Mouse (Mus musculus) embryonic facial prominence, embryonic 10.5 days (tissue): ENCODE measurements around the gene Paqr4. TPM values are rescaled to one million over a fixed set of nuclear protein-coding genes. Genes with fewer than 3 reads are reported as not detected.
A peak's percentile ranks its signal among the peaks of the same experiment; 100 is the strongest.

Experiments used
- DNase-seq: peaks from one replicate; pipeline ENCODE4 v3.0.0-alpha.2; 2017; ENCODE audit warnings: low spot score
- H3K27ac ChIP-seq: fragments of 300-500 bp; sonication (generic); replicated peaks from 2 replicates; pipeline ENCODE4 v1.5.1; 2016; ENCODE audit warnings: mild to moderate bottlenecking
- H3K27me3 ChIP-seq: fragments of 300-500 bp; sonication (generic); replicated peaks from 2 replicates; pipeline ENCODE4 v1.6.1; 2016; ENCODE audit warnings: low read depth, mild to moderate bottlenecking; ENCODE audit not compliant: poor library complexity, severe bottlenecking
- H3K36me3 ChIP-seq: fragments of 300-500 bp; sonication (generic); replicated peaks from 2 replicates; pipeline ENCODE4 v1.6.1; 2016; ENCODE audit warnings: mild to moderate bottlenecking, moderate library complexity
- H3K4me1 ChIP-seq: fragments of 300-500 bp; sonication (generic); 2 replicates; pipeline ENCODE4 v1.6.1; 2016
- H3K4me3 ChIP-seq: fragments of 300-500 bp; sonication (generic); 2 replicates; pipeline ENCODE4 v1.5.1; 2016; ENCODE audit warnings: mild to moderate bottlenecking, moderate library complexity
- H3K9me3 ChIP-seq: fragments of 300-500 bp; sonication (generic); 2 replicates; pipeline ENCODE4 v1.6.1; 2016; ENCODE audit warnings: mild to moderate bottlenecking
- WGBS: fragments of 180-500 bp; shearing (Covaris S2); methylation state at CpG from one replicate; pipeline ENCODE4 v1.1.7; 2016; 5-methylcytosine and 5-hydroxymethylcytosine counted together
- polyA plus RNA-seq: library from polyadenylated mRNA; unstranded; fragments of >200 nt; fragmentation: Nextera tagmentation; extraction: Ambion mirVana; gene quantifications from 2 replicates; pipeline ENCODE4 v1.2.1, GENCODE M21; 2016

The Paqr4 gene
- polyA plus RNA-seq, 1 experiment from 2014 or later: 12.6 TPM

- Histone ChIP-seq H3K9me3 (0 out of 2 replicates have a peak, but pooled peaks cover 2% of the 10 kb centered on the region), H3K36me3 (peaks cover 23% of the 10 kb centered on the region), H3K4me3 (no peak overlapping the region), H3K27ac (no peak overlapping the region), H3K4me1 (peaks cover 32% of the 10 kb centered on the region), H3K27me3 (peaks cover 62% of the 10 kb centered on the region)
- WGBS: 79% methylated on average over 3 of the region's 3 CpGs
- DNase-seq: no peak
These were observed 6.8 kb upstream of the Paqr4 start for GRCm38 (mm10) chr17:23747471-23747870.

- Histone ChIP-seq H3K36me3 (peaks cover 16% of the 10 kb centered on the region), H3K4me1 (peaks cover 38% of the 10 kb centered on the region), H3K27ac (no peak overlapping the region), H3K4me3 (no peak overlapping the region), H3K27me3 (peaks cover 69% of the 10 kb centered on the region), H3K9me3 (0 out of 2 replicates have a peak, but pooled peaks cover 2% of the 10 kb centered on the region)
- no peak for DNase-seq
- 76% methylated on average over 3 of the region's 3 CpGs for WGBS
These were observed 6.1 kb upstream of the Paqr4 start for GRCm38 (mm10) chr17:23746767-23747166.

DNA sequence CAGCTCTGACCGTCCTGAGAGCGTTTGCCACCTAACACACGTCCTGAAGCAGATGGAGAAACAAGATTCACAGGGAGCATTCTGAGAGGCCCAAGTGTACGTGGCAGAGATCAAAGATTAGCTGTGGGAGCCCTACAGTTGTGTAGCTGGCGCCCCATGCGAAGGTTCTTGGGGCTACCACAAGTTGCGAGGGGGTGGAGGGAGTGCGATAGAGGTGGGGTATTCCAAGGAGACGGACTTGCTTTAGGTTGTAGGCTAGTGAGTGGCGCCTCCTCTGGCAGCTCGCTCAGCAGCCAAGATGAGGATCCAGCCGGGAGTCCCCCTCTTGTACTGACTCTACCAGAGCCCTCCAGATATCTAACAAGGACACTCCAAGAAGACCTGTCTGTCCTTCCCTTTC is 5.6 kb upstream of the Paqr4 start:
- DNase-seq: peak; percentile 36
- H3K4me3 ChIP-seq: peak overlapping the region; percentile 54
- 0 out of 2 replicates have a peak, but pooled peaks cover 6% of the 10 kb centered on the region for H3K9me3 ChIP-seq
- H3K27ac ChIP-seq: peak overlapping the region; percentile 44; the same call in 1 of the 2 replicates
- peaks cover 74% of the 10 kb centered on the region for H3K27me3 ChIP-seq
- H3K36me3 ChIP-seq: peaks cover 12% of the 10 kb centered on the region
- H3K4me1 ChIP-seq: peaks cover 38% of the 10 kb centered on the region
- 3% methylated on average over 12 of the region's 12 CpGs for WGBS

DNA sequence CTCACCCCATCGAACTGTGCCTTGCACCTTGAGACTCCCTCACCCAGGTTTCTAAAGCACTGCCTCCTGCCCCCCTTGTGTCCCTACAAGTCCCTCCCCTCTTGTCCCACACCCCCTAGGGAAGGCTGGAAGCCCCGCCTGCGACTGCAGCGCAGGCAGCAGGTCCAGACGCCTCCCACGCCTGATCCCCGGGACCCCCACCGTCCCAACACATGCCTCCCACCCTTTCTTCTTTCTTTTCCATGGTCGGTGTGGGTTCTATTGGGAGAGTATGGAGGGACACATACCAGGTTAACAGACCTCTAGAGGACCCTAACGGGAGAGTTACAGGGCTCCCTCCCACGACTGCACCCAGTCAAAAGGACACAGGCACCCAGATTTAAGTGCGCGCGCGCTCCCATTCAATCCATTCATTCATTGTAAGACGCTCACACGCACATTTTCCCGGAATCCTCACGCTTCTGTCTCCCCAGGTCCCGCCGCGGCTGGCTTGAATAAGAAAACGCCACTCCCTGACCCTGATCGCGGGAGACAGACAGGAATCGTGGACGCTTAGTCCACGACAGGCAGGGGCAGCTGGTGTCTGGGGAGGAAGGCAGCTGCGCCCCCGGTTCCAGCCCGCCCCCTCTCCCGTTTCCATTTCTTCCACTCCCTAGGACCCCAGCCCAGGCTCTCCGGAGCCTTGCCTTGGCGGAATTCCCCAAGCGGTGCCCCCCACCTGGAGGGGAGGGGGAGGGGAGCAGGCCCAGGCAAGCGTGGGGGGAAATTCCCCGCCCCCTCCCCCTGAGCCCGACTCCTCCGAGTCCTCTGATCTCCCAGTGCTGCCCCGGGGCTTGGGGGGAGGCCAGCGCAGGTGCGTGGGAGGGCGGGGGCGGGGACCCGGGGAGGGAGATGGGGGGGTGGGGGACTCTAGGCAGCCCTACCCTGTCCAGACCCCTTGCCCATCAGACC is 4.9 kb upstream of the Paqr4 start, which contains the start of gene Kremen2:
Kremen2 (minus strand) TSS at position 533 of the 951 bp plus-strand sequence.
- WGBS: under 1% methylated on average over 45 of the region's 45 CpGs
- DNase-seq: peak; percentile 50
- peaks cover 6% of the 10 kb centered on the region for H3K36me3 ChIP-seq
- peaks cover 40% of the 10 kb centered on the region for H3K4me1 ChIP-seq
- H3K9me3 ChIP-seq: 0 out of 2 replicates have a peak, but pooled peaks cover 8% of the 10 kb centered on the region
- peak within 1 kb of the TSS; percentile 44 for H3K27ac ChIP-seq
- peaks cover 81% of the 10 kb centered on the region for H3K27me3 ChIP-seq
- peak within 1 kb of the TSS; percentile 54 for H3K4me3 ChIP-seq

DNA sequence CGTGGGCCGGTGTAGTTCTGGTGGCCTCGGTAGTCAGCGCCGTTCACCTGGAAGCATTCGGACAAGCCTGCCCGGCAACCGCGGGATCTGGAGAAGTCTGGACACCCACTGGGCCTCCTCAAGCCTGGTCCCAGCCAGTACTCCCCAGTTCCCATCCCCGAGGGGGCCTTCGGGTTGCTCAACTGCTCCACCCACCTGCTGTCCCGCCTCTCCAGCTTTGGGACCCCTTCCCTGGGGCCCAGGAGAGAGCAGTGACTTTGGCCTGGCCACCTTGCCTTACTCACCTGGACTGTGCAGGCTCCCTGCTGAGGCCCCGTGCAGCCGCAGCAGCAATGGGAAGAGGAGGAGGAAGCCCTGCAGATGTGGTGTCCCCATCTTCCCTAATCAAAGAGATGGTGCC is 4.0 kb upstream of the Paqr4 start:
- Histone ChIP-seq H3K27ac (peak overlapping the region; percentile 20), H3K9me3 (0 out of 2 replicates have a peak, but pooled peaks cover 8% of the 10 kb centered on the region), H3K4me3 (peak overlapping the region; percentile 54), H3K4me1 (peaks cover 49% of the 10 kb centered on the region), H3K36me3 (no peaks in the 10 kb centered on the region), H3K27me3 (peaks cover 90% of the 10 kb centered on the region)
- WGBS: 3% methylated on average over 14 of the region's 14 CpGs
- DNase-seq: no peak

GRCm38 (mm10) chr17:23744076-23744475 is 3.4 kb upstream of the Paqr4 start:
- WGBS: 20% methylated on average over 8 of the region's 8 CpGs
- Histone ChIP-seq H3K4me1 (peaks cover 50% of the 10 kb centered on the region), H3K4me3 (peak overlapping the region; percentile 54), H3K27me3 (peaks cover 96% of the 10 kb centered on the region), H3K36me3 (no peaks in the 10 kb centered on the region), H3K27ac (no peak overlapping the region), H3K9me3 (0 out of 2 replicates have a peak, but pooled peaks cover 8% of the 10 kb centered on the region)
- DNase-seq: no peak

- Histone ChIP-seq H3K27ac (no peak overlapping the region), H3K36me3 (no peaks in the 10 kb centered on the region), H3K4me3 (peak overlapping the region; percentile 35), H3K27me3 (peaks cover 100% of the 10 kb centered on the region), H3K4me1 (peaks cover 56% of the 10 kb centered on the region), H3K9me3 (0 out of 2 replicates have a peak, but pooled peaks cover 8% of the 10 kb centered on the region)
- 59% methylated on average over 12 of the region's 12 CpGs for WGBS
- no peak for DNase-seq
These were observed 2.3 kb upstream of the Paqr4 start for GRCm38 (mm10) chr17:23742941-23743340.

DNA sequence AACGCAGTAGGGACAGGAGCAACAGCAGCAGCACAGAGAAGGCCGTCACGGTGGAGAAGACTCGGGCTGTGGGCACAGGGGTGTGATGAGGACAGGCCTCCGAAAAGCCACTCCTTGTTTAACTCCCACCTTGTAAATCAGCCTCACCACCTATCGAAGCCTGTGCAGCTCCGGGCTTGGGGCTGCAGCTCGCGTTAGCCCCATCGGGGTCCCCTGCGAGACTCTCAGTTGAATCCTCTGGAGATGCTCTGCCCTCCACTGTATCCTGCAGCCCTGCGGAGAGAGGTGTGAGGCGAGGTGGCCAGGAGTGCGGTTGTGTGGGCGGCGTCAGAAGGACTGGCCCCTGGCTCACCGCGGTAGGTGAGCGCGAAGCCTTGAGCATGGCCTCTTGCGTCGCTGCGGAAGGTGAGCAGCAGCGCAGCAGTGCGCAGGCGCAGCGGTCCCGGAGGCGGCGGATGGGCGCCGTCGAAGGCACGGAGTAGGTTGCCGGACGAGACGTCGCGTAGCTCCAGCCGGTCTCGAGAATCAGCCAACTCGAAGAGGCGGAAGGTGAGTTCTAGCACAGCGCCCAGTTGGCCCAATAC is 1.6 kb upstream of the Paqr4 start:
- Histone ChIP-seq H3K27ac (no peak overlapping the region), H3K4me3 (peak overlapping the region; percentile 35), H3K4me1 (peaks cover 61% of the 10 kb centered on the region), H3K36me3 (peaks cover 6% of the 10 kb centered on the region), H3K27me3 (peaks cover 100% of the 10 kb centered on the region), H3K9me3 (0 out of 2 replicates have a peak, but pooled peaks cover 8% of the 10 kb centered on the region)
- peak; percentile 61 for DNase-seq
- 10% methylated on average over 44 of the region's 44 CpGs for WGBS

DNA sequence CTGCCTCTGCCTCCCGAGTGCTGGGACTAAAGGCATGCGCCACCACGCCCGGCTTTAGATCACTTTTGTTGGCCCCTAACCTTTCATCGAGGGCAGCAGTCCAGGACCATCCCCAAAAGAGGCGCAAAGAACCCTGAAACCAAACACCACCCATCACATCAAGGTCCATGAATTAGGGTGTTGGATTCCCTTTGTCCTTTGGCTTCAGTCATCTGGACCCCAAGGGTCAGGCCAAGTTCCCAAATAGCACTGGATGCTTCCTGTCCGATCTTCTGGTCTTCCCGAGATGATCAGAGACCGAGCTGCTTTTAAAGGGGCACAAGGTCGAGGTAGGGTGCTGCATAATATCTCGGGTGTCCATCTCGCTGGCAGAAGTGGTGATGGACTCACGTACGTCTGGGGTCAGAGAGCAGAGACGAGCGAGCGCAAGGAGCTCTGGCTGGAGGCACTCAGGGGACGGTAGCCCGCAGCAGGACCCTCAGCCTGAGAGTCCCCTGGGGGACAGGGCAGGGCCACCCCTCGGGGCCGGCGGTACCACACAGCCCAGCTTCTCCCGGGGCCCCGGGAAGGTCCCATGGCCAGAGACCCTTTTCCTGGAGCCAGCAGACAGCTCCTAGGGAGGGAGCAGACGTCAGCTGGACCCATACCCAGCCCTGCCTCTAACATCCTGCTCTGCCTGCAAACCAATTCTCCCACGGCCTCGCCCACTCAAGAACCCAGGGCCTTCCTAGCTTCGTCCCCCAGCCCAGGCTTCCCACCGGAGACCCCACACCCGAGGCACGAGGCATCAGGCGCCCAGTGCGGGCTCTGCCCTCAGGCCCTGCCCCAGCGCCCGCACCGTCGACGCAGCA is 917 bp upstream of the Paqr4 start:
- no peak for DNase-seq
- Histone ChIP-seq H3K36me3 (peaks cover 13% of the 10 kb centered on the region), H3K9me3 (0 out of 2 replicates have a peak, but pooled peaks cover 8% of the 10 kb centered on the region), H3K27ac (no peak overlapping the region), H3K27me3 (peaks cover 100% of the 10 kb centered on the region), H3K4me1 (peaks cover 61% of the 10 kb centered on the region), H3K4me3 (peak overlapping the region; percentile 35; the same call in 1 of the 2 replicates)
- WGBS: 48% methylated on average over 38 of the region's 38 CpGs

DNA sequence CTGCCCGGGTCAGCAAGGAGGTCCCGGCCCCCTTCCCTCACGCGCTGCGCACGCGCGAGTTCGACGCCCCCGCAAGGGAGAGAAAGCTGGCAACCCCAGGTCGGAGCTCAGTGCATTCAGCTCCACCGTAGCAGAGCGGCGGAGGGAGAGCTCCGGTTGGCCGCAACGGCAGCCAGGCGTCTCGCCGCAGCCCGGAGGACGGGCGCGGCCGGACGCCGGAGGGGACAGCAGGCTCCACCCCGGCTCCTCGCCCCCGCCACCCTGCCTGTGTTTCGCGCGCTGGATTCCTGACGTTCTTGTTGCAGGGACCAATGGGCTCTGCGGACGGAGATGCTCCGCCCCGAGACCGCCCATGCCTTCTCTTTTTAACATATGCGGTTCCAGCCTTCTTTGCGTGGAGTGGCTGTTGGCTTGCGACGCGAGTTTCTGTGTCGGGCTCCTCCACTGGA is 507 bp downstream of the Paqr4 start:
- peak overlapping the region; percentile 75 for H3K4me3 ChIP-seq
- H3K27me3 ChIP-seq: peaks cover 90% of the 10 kb centered on the region
- H3K27ac ChIP-seq: peak overlapping the region; percentile 82
- H3K4me1 ChIP-seq: peaks cover 48% of the 10 kb centered on the region
- DNase-seq: peak; percentile 91
- under 1% methylated on average over 46 of the region's 46 CpGs for WGBS
- peaks cover 27% of the 10 kb centered on the region for H3K36me3 ChIP-seq
- H3K9me3 ChIP-seq: 0 out of 2 replicates have a peak, but pooled peaks cover 6% of the 10 kb centered on the region

GRCm38 (mm10) chr17:23739202-23740135 is 1.2 kb downstream of the Paqr4 start:
- H3K27ac ChIP-seq: peak overlapping the region; percentile 82
- peak; percentile 58 for DNase-seq

More at GRCm38 (mm10) chr17:23739202-23740135, 1.2 kb downstream of the Paqr4 start:
- WGBS: 1% methylated on average over 48 of the region's 48 CpGs
- peaks cover 42% of the 10 kb centered on the region for H3K4me1 ChIP-seq
- peak overlapping the region; percentile 75 for H3K4me3 ChIP-seq
- peaks cover 34% of the 10 kb centered on the region for H3K36me3 ChIP-seq
- peaks cover 83% of the 10 kb centered on the region for H3K27me3 ChIP-seq
- H3K9me3 ChIP-seq: 0 out of 2 replicates have a peak, but pooled peaks cover 6% of the 10 kb centered on the region
